Mouse (Mus musculus) MEL (cell line): Measurements from ENCODE around the gene Camkk2. TPM values are rescaled to one million over a fixed set of nuclear protein-coding genes. Genes with fewer than 3 reads are reported as not detected.

Experiments used
- DNase-seq: peaks from one replicate; pipeline ENCODE4 v3.0.0; 2011; ENCODE audit warnings: low read depth, low spot score
- H3K27ac ChIP-seq: 2 replicates; pipeline ENCODE4 v1.5.1; 2012; ENCODE audit warnings: low read depth, mild to moderate bottlenecking, control low read depth, low read length, moderate library complexity; ENCODE audit not compliant: control insufficient read depth
- H3K27me3 ChIP-seq, 2 experiments: fragments of 150-350 bp in 1 of 2; sonication (generic) in 1 of 2; 2 replicates each; pipeline ENCODE4 v1.6.1; 2012; ENCODE audit warnings: low read length in 2 of 2, mild to moderate bottlenecking in 2 of 2, improper control_type of control experiment in 1 of 2, moderate library complexity in 1 of 2; ENCODE audit not compliant: insufficient read depth in 2 of 2, control insufficient read depth in 1 of 2
- H3K36me3 ChIP-seq, 2 experiments: 2 replicates each; pipeline ENCODE4 v1.6.1; 2012 to 2014; ENCODE audit warnings: low read length in 2 of 2, improper control_type of control experiment in 1 of 2, inconsistent platforms in 1 of 2, mild to moderate bottlenecking in 1 of 2; ENCODE audit not compliant: insufficient read depth in 2 of 2, control insufficient read depth in 1 of 2
- H3K4me1 ChIP-seq, 2 experiments: fragments of 150-350 bp in 1 of 2; sonication (generic) in 1 of 2; 2 replicates each; pipeline ENCODE4 v1.6.1; 2012; ENCODE audit warnings: low read length in 2 of 2, improper control_type of control experiment in 1 of 2, mild to moderate bottlenecking in 1 of 2; ENCODE audit not compliant: insufficient read depth in 2 of 2, control insufficient read depth in 1 of 2
- H3K4me3 ChIP-seq, 2 experiments: fragments of 150-350 bp in 1 of 2; sonication (generic) in 1 of 2; 2 replicates each; pipeline ENCODE4 v1.5.1; 2012; ENCODE audit warnings: low read depth in 2 of 2, low read length in 2 of 2, mild to moderate bottlenecking in 2 of 2, moderate library complexity in 2 of 2, control low read depth in 1 of 2, improper control_type of control experiment in 1 of 2; ENCODE audit not compliant: control insufficient read depth in 1 of 2, insufficient read depth in 1 of 2
- H3K79me2 ChIP-seq: 2 replicates; pipeline ENCODE4 v1.6.1; 2012; ENCODE audit warnings: mild to moderate bottlenecking, low read length, moderate library complexity; ENCODE audit not compliant: control insufficient read depth, poor library complexity, insufficient read depth
- H3K9ac ChIP-seq: 2 replicates; pipeline ENCODE4 v1.6.1; 2012; ENCODE audit warnings: low read depth, mild to moderate bottlenecking, control low read depth, low read length, moderate library complexity; ENCODE audit not compliant: control insufficient read depth, poor library complexity, severe bottlenecking
- H3K9me3 ChIP-seq: fragments of 150-350 bp; sonication (generic); replicated peaks from 2 replicates; pipeline ENCODE4 v1.6.1; 2012; ENCODE audit warnings: mild to moderate bottlenecking, low read length, improper control_type of control experiment, moderate library complexity; ENCODE audit not compliant: insufficient read depth
- CHD1 ChIP-seq: IDR thresholded peaks from 2 replicates; pipeline ENCODE4 v1.6.1; 2012; ENCODE audit warnings: low read depth, mild to moderate bottlenecking, inconsistent platforms, low read length, improper control_type of control experiment
- CHD2 ChIP-seq: IDR thresholded peaks from 2 replicates; pipeline ENCODE4 v1.6.1; 2011; ENCODE audit warnings: low read length, improper control_type of control experiment
- CTCF ChIP-seq, 3 experiments: IDR thresholded peaks in 2 of 3; conservative IDR thresholded peaks in 1 of 3; 2 replicates each; pipeline ENCODE4 v1.5.1; 2011 to 2012; ENCODE audit warnings: low read length in 3 of 3, low read depth in 2 of 3, mild to moderate bottlenecking in 2 of 3, improper control_type of control experiment in 1 of 3, inconsistent platforms in 1 of 3, mixed read lengths in 1 of 3, moderate library complexity in 1 of 3; ENCODE audit not compliant: control insufficient read depth in 1 of 3, insufficient read depth in 1 of 3, poor library complexity in 1 of 3, severe bottlenecking in 1 of 3
- E2F4 ChIP-seq: IDR thresholded peaks from 2 replicates; pipeline ENCODE4 v1.6.1; 2011; ENCODE audit warnings: low read depth, low read length, improper control_type of control experiment, borderline replicate concordance
- ELF1 ChIP-seq: IDR thresholded peaks from 2 replicates; pipeline ENCODE4 v1.6.1; 2014; ENCODE audit warnings: low read depth, mild to moderate bottlenecking, inconsistent platforms, low read length, improper control_type of control experiment, moderate library complexity
- EP300 ChIP-seq, 2 experiments: IDR thresholded peaks; 2 replicates each; pipeline ENCODE4 v1.6.1; 2011; ENCODE audit warnings: improper control_type of control experiment in 2 of 2, low read length in 2 of 2, low read depth in 1 of 2, mild to moderate bottlenecking in 1 of 2
- GABPA ChIP-seq: IDR thresholded peaks from 2 replicates; pipeline ENCODE4 v1.6.1; 2012; ENCODE audit warnings: low read depth, mild to moderate bottlenecking, inconsistent platforms, low read length, improper control_type of control experiment, moderate library complexity
- GATA1 ChIP-seq: IDR thresholded peaks from 2 replicates; pipeline ENCODE4 v1.6.1; 2011; ENCODE audit warnings: low read depth, low read length, improper control_type of control experiment
- HCFC1 ChIP-seq: IDR thresholded peaks from 2 replicates; pipeline ENCODE4 v1.6.1; 2012; ENCODE audit warnings: low read depth, mild to moderate bottlenecking, inconsistent platforms, low read length, improper control_type of control experiment, moderate library complexity
- JUND ChIP-seq: IDR thresholded peaks from 2 replicates; pipeline ENCODE4 v1.6.1; 2011; ENCODE audit warnings: low read depth, mild to moderate bottlenecking, improper control_type of control experiment, low read length
- KAT2A ChIP-seq: conservative IDR thresholded peaks from 2 replicates; pipeline ENCODE4 v1.6.1; 2012; ENCODE audit warnings: low read depth, low read length, improper control_type of control experiment, inconsistent platforms
- MAFK ChIP-seq: IDR thresholded peaks from 2 replicates; pipeline ENCODE4 v1.6.1; 2011; ENCODE audit warnings: low read depth, mild to moderate bottlenecking, low read length, improper control_type of control experiment, borderline replicate concordance
- MAX ChIP-seq: IDR thresholded peaks from 2 replicates; pipeline ENCODE4 v1.6.1; 2011; ENCODE audit warnings: low read length, improper control_type of control experiment
- MAZ ChIP-seq: IDR thresholded peaks from 2 replicates; pipeline ENCODE4 v1.6.1; 2012; ENCODE audit warnings: low read depth, mild to moderate bottlenecking, inconsistent platforms, low read length, improper control_type of control experiment
- MXI1 ChIP-seq: IDR thresholded peaks from 2 replicates; pipeline ENCODE4 v1.6.1; 2011; ENCODE audit warnings: mild to moderate bottlenecking, low read depth, low read length, improper control_type of control experiment
- MYB ChIP-seq: IDR thresholded peaks from 2 replicates; pipeline ENCODE4 v1.6.1; 2011; ENCODE audit warnings: mild to moderate bottlenecking, low read depth, low read length, improper control_type of control experiment
- MYC ChIP-seq: IDR thresholded peaks from 2 replicates; pipeline ENCODE4 v1.6.1; 2011; ENCODE audit warnings: low read depth, mild to moderate bottlenecking, low read length, improper control_type of control experiment, moderate library complexity
- NELFE ChIP-seq: IDR thresholded peaks from 2 replicates; pipeline ENCODE4 v1.6.1; 2011; ENCODE audit warnings: low read depth, low read length, improper control_type of control experiment
- NRF1 ChIP-seq: IDR thresholded peaks from 2 replicates; pipeline ENCODE4 v1.6.1; 2014; ENCODE audit warnings: low read depth, mild to moderate bottlenecking, inconsistent platforms, low read length, improper control_type of control experiment, moderate library complexity; ENCODE audit not compliant: poor library complexity, insufficient read depth, severe bottlenecking
- POLR2A ChIP-seq, 2 experiments: IDR thresholded peaks; 2 replicates each; pipeline ENCODE4 v1.6.1; 2011 to 2012; ENCODE audit warnings: low read length in 2 of 2, mild to moderate bottlenecking in 2 of 2, control low read depth in 1 of 2, improper control_type of control experiment in 1 of 2, low read depth in 1 of 2, moderate library complexity in 1 of 2; ENCODE audit not compliant: control insufficient read depth in 1 of 2, insufficient read depth in 1 of 2, poor library complexity in 1 of 2
- POLR2AphosphoS5 ChIP-seq: IDR thresholded peaks from 2 replicates; pipeline ENCODE4 v1.6.1; 2012; ENCODE audit warnings: low read depth, borderline replicate concordance, mild to moderate bottlenecking, inconsistent platforms, low read length, moderate library complexity, mixed read lengths
- RAD21 ChIP-seq: IDR thresholded peaks from 2 replicates; pipeline ENCODE4 v1.6.1; 2011; ENCODE audit warnings: mild to moderate bottlenecking, low read depth, low read length, improper control_type of control experiment
- RCOR1 ChIP-seq: IDR thresholded peaks from 2 replicates; pipeline ENCODE4 v1.6.1; 2012; ENCODE audit warnings: low read depth, mild to moderate bottlenecking, inconsistent platforms, low read length, improper control_type of control experiment
- SIN3A ChIP-seq: IDR thresholded peaks from 2 replicates; pipeline ENCODE4 v1.6.1; 2012; ENCODE audit warnings: low read length, improper control_type of control experiment, inconsistent platforms
- SMC3 ChIP-seq: IDR thresholded peaks from 2 replicates; pipeline ENCODE4 v1.6.1; 2011; ENCODE audit warnings: low read depth, low read length, improper control_type of control experiment
- TAL1 ChIP-seq: IDR thresholded peaks from 2 replicates; pipeline ENCODE4 v1.6.1; 2012; ENCODE audit warnings: mild to moderate bottlenecking, inconsistent platforms, low read length, moderate library complexity, mixed read lengths
- TBP ChIP-seq: IDR thresholded peaks from 2 replicates; pipeline ENCODE4 v1.8.0; 2011; ENCODE audit warnings: low read depth, low read length, improper control_type of control experiment
- UBTF ChIP-seq: IDR thresholded peaks from 2 replicates; pipeline ENCODE4 v1.6.1; 2012; ENCODE audit warnings: low read depth, mild to moderate bottlenecking, inconsistent platforms, low read length, improper control_type of control experiment, moderate library complexity, borderline replicate concordance; ENCODE audit not compliant: insufficient read depth
- USF1 ChIP-seq: IDR thresholded peaks from 2 replicates; pipeline ENCODE4 v1.6.1; 2014; ENCODE audit warnings: low read depth, mild to moderate bottlenecking, inconsistent platforms, low read length, improper control_type of control experiment, moderate library complexity
- USF2 ChIP-seq, 2 experiments: IDR thresholded peaks; 2 replicates each; pipeline ENCODE4 v1.6.1; 2011 to 2012; ENCODE audit warnings: improper control_type of control experiment in 2 of 2, low read length in 2 of 2, borderline replicate concordance in 1 of 2, inconsistent platforms in 1 of 2, low read depth in 1 of 2, mild to moderate bottlenecking in 1 of 2; ENCODE audit not compliant: insufficient read depth in 1 of 2
- ZC3H11A ChIP-seq: IDR thresholded peaks from 2 replicates; pipeline ENCODE4 v1.6.1; 2012; ENCODE audit warnings: low read depth, mild to moderate bottlenecking, inconsistent platforms, low read length, improper control_type of control experiment
- ZKSCAN1 ChIP-seq: IDR thresholded peaks from 2 replicates; pipeline ENCODE4 v1.6.1; 2012; ENCODE audit warnings: low read depth, mild to moderate bottlenecking, inconsistent platforms, low read length, improper control_type of control experiment, moderate library complexity
- ZNF384 ChIP-seq: IDR thresholded peaks from 2 replicates; pipeline ENCODE4 v1.6.1; 2012; ENCODE audit warnings: low read depth, mild to moderate bottlenecking, inconsistent platforms, low read length, improper control_type of control experiment
- polyA plus RNA-seq, 2 experiments: library from polyadenylated mRNA; stranded (reverse) in 1 of 2; unstranded in 1 of 2; fragments of >175 nt in 1 of 2; fragments of >200 nt in 1 of 2; gene quantifications; 2 replicates each; pipeline versions ENCODE4 v1.2.1 to v1.2.4; 2012; ENCODE audit warnings: low replicate concordance in 2 of 2, low read depth in 1 of 2; ENCODE audit not compliant: insufficient read length in 2 of 2, insufficient read depth in 1 of 2, missing spikeins in 1 of 2
- total RNA-seq: library from RNA; depleted of rRNA; stranded (reverse); fragments of 300-350 nt; gene quantifications from 2 replicates; pipeline ENCODE4 v1.2.3, GENCODE M21; 2012

Camkk2 gene
- total and polyA plus RNA-seq, 3 experiments: 23.7 to 24.8 TPM; not detected in 1

- Histone ChIP-seq H3K36me3 (peaks cover 0 to 41% of the 10 kb centered on the region in 2 experiments; a peak in 3 of 4 replicates), H3K9me3 (no peaks in the 10 kb centered on the region), H3K27me3 (no peaks in the 10 kb centered on the region), H3K27ac (no peak overlapping the region), H3K79me2 (no peaks in the 10 kb centered on the region), H3K4me3 (no peak overlapping the region), H3K4me1 (no peaks in the 10 kb centered on the region), H3K9ac (no peak overlapping the region)
- TF ChIP-seq SMC3: peak; percentile 39
- peak; percentile 7; the same call in 1 of the 2 replicates for TF ChIP-seq RAD21
- no peak for TF ChIP-seq MAFK
- TF ChIP-seq CHD1: no peak
- TF ChIP-seq CTCF (IDR thresholded peaks at IDR 0.05 in 2 of 3, conservative IDR thresholded peaks at IDR 0.05 in 1 of 3; ENCODE audit: control insufficient read depth in 1 of 3, insufficient read depth in 1 of 3, low read depth in 2 of 3, low read length in 3 of 3, poor library complexity in 1 of 3, severe bottlenecking in 1 of 3): peak in 2 of 3 experiments; percentile 51 to 54; a peak in 4 of 6 replicates
- no peak for DNase-seq
Observed at GRCm38 (mm10) chr5:122805503-122805902, 26.3 kb upstream of the Camkk2 start.

GRCm38 (mm10) chr5:122802706-122803105 is 23.5 kb upstream of the Camkk2 start:
- H3K27ac ChIP-seq: no peak overlapping the region

GRCm38 (mm10) chr5:122801684-122802083 is 22.5 kb upstream of the Camkk2 start:
- TF ChIP-seq MYC (no peak), MXI1 (no peak), EP300 (IDR thresholded peaks at IDR 0.05; ENCODE audit: low read depth in 1 of 2, low read length in 2 of 2) (no peak), USF1 (no peak), KAT2A (no peak), MAZ (no peak), UBTF (no peak), HCFC1 (no peak), ELF1 (no peak), CHD2 (no peak), ZKSCAN1 (no peak), SMC3 (no peak), SIN3A (no peak), POLR2AphosphoS5 (no peak)
- Histone ChIP-seq H3K4me1 (peaks cover 9 to 14% of the 10 kb centered on the region in 2 experiments), H3K79me2 (no peaks in the 10 kb centered on the region), H3K27ac (no peak overlapping the region), H3K4me3 (no peak overlapping the region), H3K36me3 (peaks cover 18 to 32% of the 10 kb centered on the region in 2 experiments), H3K9me3 (no peaks in the 10 kb centered on the region), H3K27me3 (no peaks in the 10 kb centered on the region), H3K9ac (no peak overlapping the region)
- DNase-seq: no peak

More at GRCm38 (mm10) chr5:122802706-122803105, 23.5 kb upstream of the Camkk2 start:
- H3K9ac ChIP-seq: no peak overlapping the region
- H3K4me1 ChIP-seq: peaks cover 9 to 14% of the 10 kb centered on the region in 2 experiments
- no peaks in the 10 kb centered on the region for H3K79me2 ChIP-seq
- peaks cover 18 to 35% of the 10 kb centered on the region in 2 experiments for H3K36me3 ChIP-seq
- TF ChIP-seq ZNF384: no peak
- no peak for TF ChIP-seq E2F4
- no peak for TF ChIP-seq GATA1
- no peak for TF ChIP-seq GABPA
- no peak for TF ChIP-seq RCOR1
- no peak for TF ChIP-seq JUND
- no peak for TF ChIP-seq TBP
- no peak for TF ChIP-seq POLR2AphosphoS5
- TF ChIP-seq MAX: no peak
- TF ChIP-seq MYB: no peak
- TF ChIP-seq USF2 (IDR thresholded peaks at IDR 0.05; ENCODE audit: borderline replicate concordance in 1 of 2, insufficient read depth in 1 of 2, low read depth in 1 of 2, low read length in 2 of 2): no peak
- no peak for TF ChIP-seq NRF1
- TF ChIP-seq USF1: no peak
- no peak for TF ChIP-seq NELFE
- TF ChIP-seq TAL1: no peak
- TF ChIP-seq MAFK: no peak
- TF ChIP-seq KAT2A: no peak
- TF ChIP-seq ZC3H11A: no peak
- no peak for TF ChIP-seq POLR2A (IDR thresholded peaks at IDR 0.05; ENCODE audit: control insufficient read depth in 1 of 2, insufficient read depth in 1 of 2, low read depth in 1 of 2, low read length in 2 of 2, poor library complexity in 1 of 2)
- no peak for TF ChIP-seq CTCF (IDR thresholded peaks at IDR 0.05 in 2 of 3, conservative IDR thresholded peaks at IDR 0.05 in 1 of 3; ENCODE audit: control insufficient read depth in 1 of 3, insufficient read depth in 1 of 3, low read depth in 2 of 3, low read length in 3 of 3, poor library complexity in 1 of 3, severe bottlenecking in 1 of 3)
- no peaks in the 10 kb centered on the region for H3K27me3 ChIP-seq
- no peak overlapping the region for H3K4me3 ChIP-seq
- no peak for DNase-seq
- H3K9me3 ChIP-seq: no peaks in the 10 kb centered on the region
